Mouse (Mus musculus): ENCODE measurements at regions not wholly inside any gene's neighbourhood (a gene's known extent, or its start where the extent isn't known, plus 50 kb on each side); places are given as distances from the start of the nearest gene placed in this dataset.

DNA sequence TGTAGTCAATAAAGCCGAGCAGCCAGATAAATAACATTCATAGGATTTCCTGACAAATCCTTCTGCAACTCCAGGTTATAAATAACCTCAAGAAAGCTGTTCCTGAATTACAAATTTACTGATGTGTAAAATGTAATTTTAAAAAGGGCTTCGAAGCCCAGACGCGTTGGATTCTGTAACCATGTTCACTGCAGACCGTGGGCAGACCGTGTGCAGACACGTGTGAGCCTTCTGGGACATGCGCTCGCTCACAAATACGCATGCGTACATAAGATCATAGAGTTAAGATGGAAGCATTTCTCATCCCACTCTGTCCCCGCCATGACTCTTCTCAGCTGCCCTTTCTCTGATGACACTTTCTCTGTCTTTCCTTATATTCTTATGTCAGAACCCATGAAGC is 150.1 kb downstream of the Evx1 start:
- no peaks in the 10 kb centered on the region for H3K27me3 ChIP-seq (ENCODE audit: control insufficient read depth, insufficient read depth, low read length)
- no peaks in the 10 kb centered on the region for H3K36me3 ChIP-seq (ENCODE audit: control insufficient read depth, insufficient read depth, low read length)
- H3K27ac ChIP-seq (ENCODE audit: control insufficient read depth, insufficient read depth, low read length), result no peak overlapping the region
- no peak for TF ChIP-seq CTCF (IDR thresholded peaks at IDR 0.05; ENCODE audit: borderline replicate concordance, control insufficient read depth, extremely low read depth, insufficient read depth, low read length, poor library complexity)
- no peak for TF ChIP-seq POLR2A (IDR thresholded peaks at IDR 0.05; ENCODE audit: control insufficient read depth, extremely low read depth, insufficient read depth, low read length, poor library complexity)
- WGBS, result 99% methylated on average over 12 of the region's 12 CpGs
- DNase-seq, result no peak
- no peaks in the 10 kb centered on the region for H3K4me1 ChIP-seq (replicated peaks; ENCODE audit: control insufficient read depth, insufficient read depth, low read length)
- no peak overlapping the region for H3K4me3 ChIP-seq (ENCODE audit: control insufficient read depth, insufficient read depth, low read length)

DNA sequence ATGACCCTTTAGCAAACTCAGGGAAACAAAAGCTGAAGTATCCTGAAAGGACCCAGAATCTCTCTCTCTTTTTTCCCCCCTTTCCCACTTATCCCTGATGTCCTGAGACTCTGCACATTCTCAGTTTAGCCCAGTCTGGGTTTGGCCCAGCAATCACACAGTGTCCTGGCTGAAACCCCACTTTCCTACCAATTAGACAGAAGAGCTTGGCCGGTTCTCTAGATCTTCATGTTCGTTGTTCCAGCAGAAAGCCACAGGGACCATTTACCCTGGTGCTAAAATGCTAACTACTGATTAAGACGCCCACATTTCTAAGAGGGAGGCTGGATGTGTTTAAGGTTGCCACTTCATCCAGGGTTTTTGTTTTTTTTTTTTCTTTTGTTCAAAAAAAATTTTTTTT is 151.3 kb downstream of the Evx1 start:
- WGBS, result 89% methylated on average over 3 of the region's 3 CpGs
- no peaks in the 10 kb centered on the region for H3K27me3 ChIP-seq (ENCODE audit: control insufficient read depth, insufficient read depth, low read length)
- TF ChIP-seq CTCF (IDR thresholded peaks at IDR 0.05; ENCODE audit: borderline replicate concordance, control insufficient read depth, extremely low read depth, insufficient read depth, low read length, poor library complexity), result no peak
- no peak for TF ChIP-seq POLR2A (IDR thresholded peaks at IDR 0.05; ENCODE audit: control insufficient read depth, extremely low read depth, insufficient read depth, low read length, poor library complexity)
- H3K27ac ChIP-seq (ENCODE audit: control insufficient read depth, insufficient read depth, low read length), result no peak overlapping the region
- H3K36me3 ChIP-seq (ENCODE audit: control insufficient read depth, insufficient read depth, low read length), result no peaks in the 10 kb centered on the region
- no peaks in the 10 kb centered on the region for H3K4me1 ChIP-seq (replicated peaks; ENCODE audit: control insufficient read depth, insufficient read depth, low read length)
- no peak overlapping the region for H3K4me3 ChIP-seq (ENCODE audit: control insufficient read depth, insufficient read depth, low read length)
- no peak for DNase-seq

DNA sequence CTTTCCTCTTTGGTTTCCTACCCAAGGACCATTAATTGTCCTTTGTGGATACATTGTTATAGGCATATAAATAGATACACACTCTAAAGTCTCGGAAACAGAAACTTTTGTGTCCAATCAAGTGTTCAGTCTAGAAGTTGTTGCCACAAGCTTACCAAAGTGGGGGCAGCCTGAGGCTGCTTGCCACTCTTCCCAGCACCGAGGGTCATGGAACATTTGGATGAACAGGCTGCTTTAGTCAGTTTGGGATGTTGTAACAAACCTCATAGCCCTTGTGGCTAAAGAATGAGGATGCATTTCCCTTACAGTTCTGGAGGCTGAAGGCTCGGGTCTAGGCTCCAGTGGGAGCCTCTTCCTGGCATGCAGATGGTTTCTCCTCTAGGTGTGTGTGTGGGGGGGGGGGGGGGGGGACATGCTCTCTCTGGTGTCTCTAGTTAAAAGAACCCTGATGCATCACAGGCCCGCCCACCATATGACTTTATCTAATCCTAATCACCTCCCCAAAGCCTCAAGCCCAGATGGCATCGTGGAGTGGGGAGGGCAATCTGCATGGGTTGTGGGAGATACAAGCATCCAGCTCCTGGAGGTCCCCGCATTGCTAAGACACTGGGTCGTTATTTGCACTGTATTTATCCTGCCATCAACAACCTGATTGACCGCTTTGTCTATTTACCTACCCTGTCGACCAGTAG is 152.7 kb downstream of the Evx1 start:
- no peak for TF ChIP-seq CTCF (IDR thresholded peaks at IDR 0.05; ENCODE audit: borderline replicate concordance, control insufficient read depth, extremely low read depth, insufficient read depth, low read length, poor library complexity)
- no peak for TF ChIP-seq POLR2A (IDR thresholded peaks at IDR 0.05; ENCODE audit: control insufficient read depth, extremely low read depth, insufficient read depth, low read length, poor library complexity)
- H3K27me3 ChIP-seq (ENCODE audit: control insufficient read depth, insufficient read depth, low read length), result no peaks in the 10 kb centered on the region
- no peaks in the 10 kb centered on the region for H3K36me3 ChIP-seq (ENCODE audit: control insufficient read depth, insufficient read depth, low read length)
- no peak overlapping the region for H3K27ac ChIP-seq (ENCODE audit: control insufficient read depth, insufficient read depth, low read length)
- WGBS, result 70% methylated on average over 9 of the region's 9 CpGs
- no peak overlapping the region for H3K4me3 ChIP-seq (ENCODE audit: control insufficient read depth, insufficient read depth, low read length)
- no peaks in the 10 kb centered on the region for H3K4me1 ChIP-seq (replicated peaks; ENCODE audit: control insufficient read depth, insufficient read depth, low read length)
- no peak for DNase-seq

DNA sequence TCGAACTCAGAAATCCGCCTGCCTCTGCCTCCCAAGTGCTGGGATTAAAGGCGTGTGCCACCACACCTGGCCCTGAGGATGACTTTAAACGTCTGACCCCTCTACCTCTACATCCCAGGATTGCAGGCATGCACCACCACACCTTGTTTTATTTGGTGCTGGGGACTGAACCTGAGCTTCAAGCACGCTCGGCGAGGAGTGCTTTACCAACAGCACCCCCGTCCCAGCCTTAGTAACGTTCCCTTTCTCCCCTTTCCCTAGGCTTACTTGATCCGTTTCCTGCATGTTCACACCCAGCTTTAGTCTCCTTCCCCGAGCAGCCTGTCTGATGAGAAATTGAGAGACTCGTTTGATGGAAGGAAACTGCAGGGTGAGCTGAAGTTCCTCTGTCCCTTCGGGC is 157.5 kb downstream of the Evx1 start:
- TF ChIP-seq CTCF (IDR thresholded peaks at IDR 0.05; ENCODE audit: borderline replicate concordance, control insufficient read depth, extremely low read depth, insufficient read depth, low read length, poor library complexity), result no peak
- no peak for TF ChIP-seq POLR2A (IDR thresholded peaks at IDR 0.05; ENCODE audit: control insufficient read depth, extremely low read depth, insufficient read depth, low read length, poor library complexity)
- Histone ChIP-seq H3K27ac (ENCODE audit: control insufficient read depth, insufficient read depth, low read length) (no peak overlapping the region), H3K36me3 (ENCODE audit: control insufficient read depth, insufficient read depth, low read length) (no peaks in the 10 kb centered on the region), H3K4me3 (ENCODE audit: control insufficient read depth, insufficient read depth, low read length) (no peak overlapping the region), H3K4me1 (replicated peaks; ENCODE audit: control insufficient read depth, insufficient read depth, low read length) (peaks cover 5% of the 10 kb centered on the region), H3K27me3 (ENCODE audit: control insufficient read depth, insufficient read depth, low read length) (no peaks in the 10 kb centered on the region)
- WGBS, result 83% methylated on average over 13 of the region's 13 CpGs
- DNase-seq, result no peak

DNA sequence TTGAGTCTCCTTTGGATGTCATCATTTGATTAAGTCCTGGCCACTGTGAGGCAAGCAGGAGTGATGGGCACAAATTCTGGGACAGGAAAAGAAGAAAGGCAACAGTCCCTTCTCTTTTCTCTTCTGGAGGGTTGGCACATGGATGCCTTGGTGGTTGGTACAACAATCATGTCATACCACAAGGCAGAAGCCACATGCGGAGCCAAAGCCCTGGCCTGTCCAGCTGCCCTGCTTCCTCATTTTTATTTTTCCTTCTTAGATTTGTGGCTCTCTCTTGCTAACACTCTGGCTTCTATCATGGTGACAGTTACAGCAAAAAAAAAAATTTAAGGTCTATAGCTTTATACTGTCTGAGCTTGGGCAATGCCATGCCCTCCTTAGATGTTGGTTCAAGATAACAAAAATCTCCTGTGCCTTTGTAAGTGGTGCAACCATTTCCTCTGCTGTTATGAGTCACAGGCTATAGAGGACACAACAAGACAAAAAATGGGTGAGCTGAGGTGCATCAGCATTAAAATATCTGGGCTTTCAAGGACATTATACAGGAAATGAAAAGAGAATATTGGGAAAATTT is 158.2 kb downstream of the Evx1 start:
- no peak for DNase-seq
- H3K27ac ChIP-seq (ENCODE audit: control insufficient read depth, insufficient read depth, low read length), result no peak overlapping the region
- H3K4me1 ChIP-seq (replicated peaks; ENCODE audit: control insufficient read depth, insufficient read depth, low read length), result peaks cover 5% of the 10 kb centered on the region
- H3K27me3 ChIP-seq (ENCODE audit: control insufficient read depth, insufficient read depth, low read length), result no peaks in the 10 kb centered on the region
- 63% methylated on average over 1 of the region's 1 CpGs for WGBS
- H3K36me3 ChIP-seq (ENCODE audit: control insufficient read depth, insufficient read depth, low read length), result no peaks in the 10 kb centered on the region
- no peak overlapping the region for H3K4me3 ChIP-seq (ENCODE audit: control insufficient read depth, insufficient read depth, low read length)
- TF ChIP-seq CTCF (IDR thresholded peaks at IDR 0.05; ENCODE audit: borderline replicate concordance, control insufficient read depth, extremely low read depth, insufficient read depth, low read length, poor library complexity) (no peak), POLR2A (IDR thresholded peaks at IDR 0.05; ENCODE audit: control insufficient read depth, extremely low read depth, insufficient read depth, low read length, poor library complexity) (no peak)

DNA sequence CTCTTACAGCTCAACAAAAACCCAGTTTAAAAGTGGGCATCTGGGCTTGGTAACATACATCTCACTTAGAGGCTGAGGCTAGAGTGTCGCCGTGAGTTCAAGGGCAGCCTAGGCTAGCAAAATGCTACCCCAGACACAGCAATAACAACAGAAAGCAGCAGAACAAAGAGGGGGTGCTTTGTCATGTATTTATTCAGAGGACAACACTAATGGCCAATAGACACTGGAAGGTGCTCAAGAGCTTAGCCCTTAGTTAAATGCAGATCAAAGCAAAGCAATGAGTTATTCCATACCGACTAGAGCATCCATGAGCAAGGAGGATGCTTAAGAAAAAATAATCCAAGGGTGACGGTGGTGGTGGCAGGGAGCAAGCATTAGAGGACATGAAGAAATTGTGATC is 158.7 kb downstream of the Evx1 start:
- H3K27me3 ChIP-seq (ENCODE audit: control insufficient read depth, insufficient read depth, low read length), result no peaks in the 10 kb centered on the region
- no peak overlapping the region for H3K27ac ChIP-seq (ENCODE audit: control insufficient read depth, insufficient read depth, low read length)
- peaks cover 5% of the 10 kb centered on the region for H3K4me1 ChIP-seq (replicated peaks; ENCODE audit: control insufficient read depth, insufficient read depth, low read length)
- no peaks in the 10 kb centered on the region for H3K36me3 ChIP-seq (ENCODE audit: control insufficient read depth, insufficient read depth, low read length)
- no peak overlapping the region for H3K4me3 ChIP-seq (ENCODE audit: control insufficient read depth, insufficient read depth, low read length)
- TF ChIP-seq CTCF (IDR thresholded peaks at IDR 0.05; ENCODE audit: borderline replicate concordance, control insufficient read depth, extremely low read depth, insufficient read depth, low read length, poor library complexity) (no peak), POLR2A (IDR thresholded peaks at IDR 0.05; ENCODE audit: control insufficient read depth, extremely low read depth, insufficient read depth, low read length, poor library complexity) (no peak)
- 93% methylated on average over 4 of the region's 4 CpGs for WGBS
- DNase-seq, result no peak
